Mouse (Mus musculus) CH12.LX (cell line): ENCODE data around the gene Hist2h4. TPM values are rescaled to one million over a fixed set of nuclear protein-coding genes. Genes with fewer than 3 reads are reported as not detected.
A peak's percentile ranks its signal among the peaks of the same experiment; 100 is the strongest.

Experiments
- DNase-seq: peaks from one replicate; pipeline ENCODE4 v3.0.0-alpha.2; 2013; ENCODE audit errors: extremely low read depth
- H3K27ac ChIP-seq: 2 replicates; pipeline ENCODE4 v1.5.1; 2012; ENCODE audit warnings: low read depth, mild to moderate bottlenecking, control low read depth, moderate library complexity; ENCODE audit not compliant: insufficient read depth
- H3K27me3 ChIP-seq: replicated peaks from 2 replicates; pipeline ENCODE3; 2012; ENCODE audit warnings: inconsistent platforms
- H3K36me3 ChIP-seq, 2 experiments: replicated peaks in 1 of 2; 2 replicates each; pipeline versions ENCODE3 to v1.6.1; 2012; ENCODE audit warnings: inconsistent platforms in 1 of 2, low read length in 1 of 2, mild to moderate bottlenecking in 1 of 2, mixed read lengths in 1 of 2, moderate library complexity in 1 of 2; ENCODE audit not compliant: control insufficient read depth in 1 of 2, insufficient read depth in 1 of 2
- H3K4me1 ChIP-seq, 2 experiments: 2 replicates each; pipeline ENCODE4 v1.6.1; 2012; ENCODE audit warnings: inconsistent platforms in 1 of 2, moderate library complexity in 1 of 2; ENCODE audit not compliant: insufficient read depth in 2 of 2, control insufficient read depth in 1 of 2
- H3K4me2 ChIP-seq: 2 replicates; pipeline ENCODE4 v1.6.1; 2012; ENCODE audit warnings: low read depth, mild to moderate bottlenecking, control low read depth; ENCODE audit not compliant: poor library complexity, insufficient read depth, severe bottlenecking
- H3K4me3 ChIP-seq, 3 experiments: fragments of 150-350 bp in 1 of 3; sonication (generic) in 1 of 3; replicated peaks in 1 of 3; 2 replicates each; pipeline versions ENCODE3 to v1.5.1; 2011 to 2012; ENCODE audit warnings: low read depth in 2 of 3, low read length in 2 of 3, mild to moderate bottlenecking in 2 of 3, moderate library complexity in 2 of 3, control low read depth in 1 of 3, improper control_type of control experiment in 1 of 3, inconsistent platforms in 1 of 3, mixed read lengths in 1 of 3; ENCODE audit not compliant: poor library complexity in 1 of 3
- H3K79me2 ChIP-seq: replicated peaks from 2 replicates; pipeline ENCODE4 v1.6.1; 2012; ENCODE audit warnings: mild to moderate bottlenecking, moderate library complexity; ENCODE audit not compliant: control insufficient read depth, poor library complexity, insufficient read depth, severe bottlenecking; ENCODE audit errors: extremely low read depth
- H3K9ac ChIP-seq: 2 replicates; pipeline ENCODE4 v1.6.1; 2012; ENCODE audit warnings: low read depth, mild to moderate bottlenecking, control low read depth, moderate library complexity; ENCODE audit not compliant: insufficient read depth
- H3K9me3 ChIP-seq: replicated peaks from 2 replicates; pipeline ENCODE3; 2012; ENCODE audit warnings: low read length, inconsistent platforms, mixed read lengths
- CHD1 ChIP-seq: IDR thresholded peaks from 2 replicates; pipeline ENCODE4 v1.6.1; 2012; ENCODE audit warnings: low read depth, low read length, improper control_type of control experiment, inconsistent platforms
- CHD2 ChIP-seq: IDR thresholded peaks from 2 replicates; pipeline ENCODE4 v1.6.1; 2011; ENCODE audit warnings: low read length, improper control_type of control experiment
- CTCF ChIP-seq, 2 experiments: IDR thresholded peaks in 1 of 2; conservative IDR thresholded peaks in 1 of 2; 2 replicates each; pipeline ENCODE4 v1.5.1; 2011 to 2012; ENCODE audit warnings: low read depth in 2 of 2, low read length in 2 of 2, improper control_type of control experiment in 1 of 2, inconsistent platforms in 1 of 2, mild to moderate bottlenecking in 1 of 2, moderate library complexity in 1 of 2
- E2F4 ChIP-seq: IDR thresholded peaks from 2 replicates; pipeline ENCODE4 v1.6.1; 2011; ENCODE audit warnings: low read depth, low read length, improper control_type of control experiment; ENCODE audit not compliant: insufficient replicate concordance
- ELF1 ChIP-seq: IDR thresholded peaks from 2 replicates; pipeline ENCODE4 v1.6.1; 2014; ENCODE audit warnings: low read depth, mild to moderate bottlenecking, inconsistent platforms, low read length, improper control_type of control experiment
- EP300 ChIP-seq: IDR thresholded peaks from 2 replicates; pipeline ENCODE4 v1.6.1; 2011; ENCODE audit warnings: low read length, improper control_type of control experiment
- ETS1 ChIP-seq: conservative IDR thresholded peaks from 2 replicates; pipeline ENCODE4 v1.6.1; 2012; ENCODE audit warnings: low read depth, mild to moderate bottlenecking, inconsistent platforms, low read length, improper control_type of control experiment, moderate library complexity
- GABPA ChIP-seq: IDR thresholded peaks from 2 replicates; pipeline ENCODE4 v1.6.1; 2012; ENCODE audit warnings: low read depth, low read length, improper control_type of control experiment, inconsistent platforms; ENCODE audit not compliant: insufficient replicate concordance
- HCFC1 ChIP-seq: IDR thresholded peaks from 2 replicates; pipeline ENCODE4 v1.6.1; 2012; ENCODE audit warnings: low read depth, mild to moderate bottlenecking, inconsistent platforms, low read length, improper control_type of control experiment
- IRF4 ChIP-seq: IDR thresholded peaks from 2 replicates; pipeline ENCODE4 v1.6.1; 2014; ENCODE audit warnings: low read depth, mild to moderate bottlenecking, inconsistent platforms, low read length, improper control_type of control experiment
- JUN ChIP-seq: IDR thresholded peaks from 2 replicates; pipeline ENCODE4 v1.6.1; 2011; ENCODE audit warnings: low read depth, mild to moderate bottlenecking, low read length, improper control_type of control experiment, moderate library complexity; ENCODE audit not compliant: insufficient read depth
- JUND ChIP-seq: conservative IDR thresholded peaks from 2 replicates; pipeline ENCODE4 v1.6.1; 2011; ENCODE audit warnings: low read depth, low read length, improper control_type of control experiment
- KAT2A ChIP-seq: IDR thresholded peaks from 2 replicates; pipeline ENCODE4 v1.6.1; 2012; ENCODE audit warnings: low read length, improper control_type of control experiment, inconsistent platforms; ENCODE audit not compliant: insufficient replicate concordance
- MAFK ChIP-seq: IDR thresholded peaks from 2 replicates; pipeline ENCODE4 v1.6.1; 2011; ENCODE audit warnings: low read length, improper control_type of control experiment; ENCODE audit not compliant: insufficient replicate concordance
- MAX ChIP-seq: IDR thresholded peaks from 2 replicates; pipeline ENCODE4 v1.6.1; 2011; ENCODE audit warnings: low read length, improper control_type of control experiment
- MAZ ChIP-seq: IDR thresholded peaks from 2 replicates; pipeline ENCODE4 v1.6.1; 2012; ENCODE audit warnings: low read depth, mild to moderate bottlenecking, inconsistent platforms, low read length, improper control_type of control experiment, moderate library complexity
- MEF2A ChIP-seq: IDR thresholded peaks from 2 replicates; pipeline ENCODE4 v1.6.1; 2014; ENCODE audit warnings: low read depth, mild to moderate bottlenecking, inconsistent platforms, low read length, improper control_type of control experiment, borderline replicate concordance
- MXI1 ChIP-seq: IDR thresholded peaks from 2 replicates; pipeline ENCODE4 v1.6.1; 2011; ENCODE audit warnings: mild to moderate bottlenecking, low read depth, low read length, improper control_type of control experiment
- MYC ChIP-seq: IDR thresholded peaks from 2 replicates; pipeline ENCODE4 v1.6.1; 2011; ENCODE audit warnings: low read depth, mild to moderate bottlenecking, improper control_type of control experiment, low read length
- NELFE ChIP-seq: IDR thresholded peaks from 2 replicates; pipeline ENCODE4 v1.6.1; 2011; ENCODE audit warnings: low read depth, low read length, improper control_type of control experiment
- NRF1 ChIP-seq: IDR thresholded peaks from 2 replicates; pipeline ENCODE4 v1.6.1; 2014; ENCODE audit warnings: low read depth, mild to moderate bottlenecking, inconsistent platforms, low read length, improper control_type of control experiment, moderate library complexity
- PAX5 ChIP-seq: IDR thresholded peaks from 2 replicates; pipeline ENCODE4 v1.6.1; 2012; ENCODE audit warnings: low read length, inconsistent platforms, mixed read lengths
- POLR2A ChIP-seq: IDR thresholded peaks from 2 replicates; pipeline ENCODE4 v1.6.1; 2011; ENCODE audit warnings: low read depth, mild to moderate bottlenecking, improper control_type of control experiment, low read length
- POLR2AphosphoS2 ChIP-seq: IDR thresholded peaks from 2 replicates; pipeline ENCODE4 v1.6.1; 2011; ENCODE audit warnings: low read depth, low read length, improper control_type of control experiment
- RAD21 ChIP-seq: IDR thresholded peaks from 2 replicates; pipeline ENCODE4 v1.6.1; 2011; ENCODE audit warnings: low read depth, mild to moderate bottlenecking, low read length, improper control_type of control experiment, moderate library complexity
- RCOR1 ChIP-seq: conservative IDR thresholded peaks from 2 replicates; pipeline ENCODE4 v1.6.1; 2012; ENCODE audit warnings: low read depth, mild to moderate bottlenecking, inconsistent platforms, low read length, improper control_type of control experiment
- SIN3A ChIP-seq: IDR thresholded peaks from 2 replicates; pipeline ENCODE4 v1.6.1; 2012; ENCODE audit warnings: low read length, improper control_type of control experiment, inconsistent platforms
- SMC3 ChIP-seq: IDR thresholded peaks from 2 replicates; pipeline ENCODE4 v1.6.1; 2011; ENCODE audit warnings: low read depth, low read length, improper control_type of control experiment
- TBP ChIP-seq: conservative IDR thresholded peaks from 2 replicates; pipeline ENCODE4 v1.6.1; 2011; ENCODE audit warnings: low read depth, low read length, improper control_type of control experiment
- TCF12 ChIP-seq: IDR thresholded peaks from 2 replicates; pipeline ENCODE4 v1.6.1; 2014; ENCODE audit warnings: low read depth, mild to moderate bottlenecking, inconsistent platforms, low read length, improper control_type of control experiment
- UBTF ChIP-seq: IDR thresholded peaks from 2 replicates; pipeline ENCODE4 v1.6.1; 2012; ENCODE audit warnings: low read depth, mild to moderate bottlenecking, inconsistent platforms, low read length, improper control_type of control experiment, moderate library complexity
- USF1 ChIP-seq: IDR thresholded peaks from 2 replicates; pipeline ENCODE4 v1.6.1; 2014; ENCODE audit warnings: low read depth, mild to moderate bottlenecking, inconsistent platforms, low read length, improper control_type of control experiment
- USF2 ChIP-seq: conservative IDR thresholded peaks from 2 replicates; pipeline ENCODE4 v1.6.1; 2011; ENCODE audit warnings: low read depth, low read length, improper control_type of control experiment
- ZC3H11A ChIP-seq: IDR thresholded peaks from 2 replicates; pipeline ENCODE4 v1.6.1; 2012; ENCODE audit warnings: low read depth, mild to moderate bottlenecking, inconsistent platforms, low read length, improper control_type of control experiment
- ZKSCAN1 ChIP-seq: IDR thresholded peaks from 2 replicates; pipeline ENCODE4 v1.6.1; 2012; ENCODE audit warnings: low read depth, inconsistent platforms, low read length, improper control_type of control experiment, borderline replicate concordance
- ZMIZ1 ChIP-seq: IDR thresholded peaks from 2 replicates; pipeline ENCODE4 v1.6.1; 2012; ENCODE audit warnings: low read depth, mild to moderate bottlenecking, inconsistent platforms, low read length, improper control_type of control experiment
- ZNF384 ChIP-seq: IDR thresholded peaks from 2 replicates; pipeline ENCODE4 v1.6.1; 2012; ENCODE audit warnings: low read depth, low read length, improper control_type of control experiment, inconsistent platforms
- dilution Hi-C: fragments of 300-500 bp; cut with MboI; formaldehyde crosslinking; loops from 2 replicates; pipeline ENCODE4 v1.14.3; 2020; ENCODE audit warnings: low sequenced_read_pairs; ENCODE audit not compliant: extremely low pct_unique_long_range_greater_than_20kb, extremely low pct_ligation_motif_present
- in situ Hi-C: fragments of 300-500 bp; cut with MboI; formaldehyde crosslinking; loops from 3 replicates; pipeline ENCODE4 v1.14.3; 2019; ENCODE audit warnings: low sequenced_read_pairs, low pct_ligation_motif_present, low pct_unique_long_range_greater_than_20kb, mixed read lengths
- polyA plus RNA-seq: library from polyadenylated mRNA; unstranded; fragments of >175 nt; gene quantifications from 2 replicates; pipeline ENCODE4 v1.2.1, GENCODE M21; 2012; ENCODE audit warnings: low read depth; ENCODE audit not compliant: insufficient read length
- total RNA-seq, 2 experiments: library from RNA; depleted of rRNA; stranded (reverse); fragments of 300-350 nt in 1 of 2; fragments of >200 nt in 1 of 2; gene quantifications; 2 replicates each; pipeline ENCODE4 v1.2.3; 2012 to 2014

The Hist2h4 gene
- total and polyA plus RNA-seq, 3 experiments = 0.91 to 116 (median 2.5) TPM

GRCm38 (mm10) chr3:96277800-96278624 is 14.9 kb upstream of the Hist2h4 start:
- Histone ChIP-seq H3K4me1 (peaks cover 0 to 12% of the 10 kb centered on the region in 2 experiments; a peak in 2 of 4 replicates), H3K4me2 (peak overlapping the region; percentile 82), H3K9ac (peak overlapping the region; percentile 75), H3K36me3 (no peaks in the 10 kb centered on the region), H3K27ac (peak overlapping the region; percentile 68), H3K27me3 (peaks cover 13% of the 10 kb centered on the region), H3K9me3 (no peaks in the 10 kb centered on the region), H3K79me2 (no peaks in the 10 kb centered on the region), H3K4me3 (peak overlapping the region; percentile 52 to 67 (median 60))
- peak; percentile 92 for DNase-seq
- in situ Hi-C loops = loop anchor here (25.0 kb wide), 1 partner anchor 259 kb away; the partner anchor contains the start of gene Hfe2
- dilution Hi-C loops = no loop called here
- TF ChIP-seq RCOR1 = no peak
- peak; percentile 55; the same call in 1 of the 2 replicates for TF ChIP-seq MYC
- 0 out of 2 replicates have a peak, but pooled peaks have one; percentile 16 for TF ChIP-seq MAZ
- no peak for TF ChIP-seq ZKSCAN1
- TF ChIP-seq JUND = no peak
- TF ChIP-seq USF2 = no peak
- 0 out of 2 replicates have a peak, but pooled peaks have one; percentile 45 for TF ChIP-seq POLR2AphosphoS2
- peak; percentile 32; the same call in 1 of the 2 replicates for TF ChIP-seq IRF4
- TF ChIP-seq EP300 = 0 out of 2 replicates have a peak, but pooled peaks have one; percentile 5
- peak; percentile 51; the same call in 1 of the 2 replicates for TF ChIP-seq NELFE
- TF ChIP-seq POLR2A = peak; percentile 67
- no peak for TF ChIP-seq MXI1
- TF ChIP-seq JUN = no peak
- peak; percentile 59 for TF ChIP-seq SIN3A
- TF ChIP-seq ZNF384 = 0 out of 2 replicates have a peak, but pooled peaks have one; percentile 3
- 0 out of 2 replicates have a peak, but pooled peaks have one; percentile 53 for TF ChIP-seq TBP
- peak; percentile 65 for TF ChIP-seq CHD2
- peak; percentile 59 for TF ChIP-seq SMC3
- TF ChIP-seq NRF1 = peak; percentile 92
- peak; percentile 36 for TF ChIP-seq HCFC1
- peak; percentile 75 for TF ChIP-seq TCF12
- TF ChIP-seq E2F4 = no peak
- TF ChIP-seq CTCF (conservative IDR thresholded peaks at IDR 0.05 in 1 of 2, IDR thresholded peaks at IDR 0.05 in 1 of 2; ENCODE audit: low read depth in 2 of 2, low read length in 2 of 2) = peak; percentile 73 to 84
- TF ChIP-seq ZMIZ1 = peak; percentile 23; the same call in 1 of the 2 replicates
- no peak; the same call in 1 of the 2 replicates for TF ChIP-seq UBTF
- 0 out of 2 replicates have a peak, but pooled peaks have one; percentile 32 for TF ChIP-seq KAT2A
- no peak for TF ChIP-seq ETS1
- TF ChIP-seq MEF2A = peak; percentile 64
- TF ChIP-seq RAD21 = peak; percentile 65
- no peak for TF ChIP-seq MAFK
- peak; percentile 58 for TF ChIP-seq MAX
- TF ChIP-seq GABPA = no peak
- no peak for TF ChIP-seq PAX5
- TF ChIP-seq USF1 = no peak
- TF ChIP-seq CHD1 = no peak
- no peak for TF ChIP-seq ZC3H11A
- peak; percentile 41; the same call in 1 of the 2 replicates for TF ChIP-seq ELF1
